Mouse (Mus musculus) cerebellum, postnatal 4 days (tissue): ENCODE results near the gene Usp47.

Experiments
- DNase-seq, 2 experiments: peaks; one replicate each; pipeline ENCODE4 v3.0.0; 2022; ENCODE audit warnings: low spot score in 2 of 2, mixed read lengths in 1 of 2

Usp47 gene

GRCm38 (mm10) chr7:112023150-112023600 is at the start of gene Usp47:
TSS of gene Usp47 (plus strand) at chr7:112023504.
- peak; percentile 73 to 92 for DNase-seq

- DNase-seq = no peak
Measured at GRCm38 (mm10) chr7:111976401-111976800, 46.9 kb upstream of the Usp47 start.

- DNase-seq = no peak
Measured at GRCm38 (mm10) chr7:111977871-111978270, 45.4 kb upstream of the Usp47 start.

GRCm38 (mm10) chr7:111982296-111982695 is 41.0 kb upstream of the Usp47 start:
- no peak for DNase-seq

GRCm38 (mm10) chr7:111984530-111984929 is 38.8 kb upstream of the Usp47 start:
- no peak for DNase-seq

- DNase-seq = no peak
Measured at GRCm38 (mm10) chr7:111985266-111985665, 38.0 kb upstream of the Usp47 start.

- DNase-seq = no peak
Measured at GRCm38 (mm10) chr7:111986906-111987305, 36.4 kb upstream of the Usp47 start.

- DNase-seq = no peak
Measured at GRCm38 (mm10) chr7:111997441-111997840, 25.9 kb upstream of the Usp47 start.

GRCm38 (mm10) chr7:111998446-111999004 is 24.8 kb upstream of the Usp47 start:
- DNase-seq = no peak

GRCm38 (mm10) chr7:111999376-111999775 is 23.9 kb upstream of the Usp47 start:
- no peak for DNase-seq

- no peak for DNase-seq
Measured at GRCm38 (mm10) chr7:112000166-112000565, 23.1 kb upstream of the Usp47 start.

GRCm38 (mm10) chr7:112010511-112010910 is 12.8 kb upstream of the Usp47 start:
- DNase-seq = no peak

GRCm38 (mm10) chr7:112010976-112011375 is 12.3 kb upstream of the Usp47 start:
- no peak for DNase-seq

- DNase-seq = peak in 1 of 2 experiments; percentile 69
Measured at GRCm38 (mm10) chr7:112012102-112012501, 11.2 kb upstream of the Usp47 start.

GRCm38 (mm10) chr7:112012621-112013177 is 10.6 kb upstream of the Usp47 start:
- DNase-seq = no peak

- DNase-seq = no peak
Measured at GRCm38 (mm10) chr7:112014148-112014547, 9.2 kb upstream of the Usp47 start.

- DNase-seq = no peak
Measured at GRCm38 (mm10) chr7:112022506-112023149, 676 bp upstream of the Usp47 start.

GRCm38 (mm10) chr7:112023601-112024445 is 519 bp downstream of the Usp47 start:
- peak in 1 of 2 experiments; percentile 27 for DNase-seq

GRCm38 (mm10) chr7:112024446-112024730 is 1.1 kb downstream of the Usp47 start:
- no peak for DNase-seq

GRCm38 (mm10) chr7:112024856-112025255 is 1.6 kb downstream of the Usp47 start:
- no peak for DNase-seq

- DNase-seq = no peak
Measured at GRCm38 (mm10) chr7:112030594-112030993, 7.3 kb downstream of the Usp47 start.

- DNase-seq = no peak
Measured at GRCm38 (mm10) chr7:112035804-112036203, 12.5 kb downstream of the Usp47 start.

GRCm38 (mm10) chr7:112036636-112037035 is 13.3 kb downstream of the Usp47 start:
- DNase-seq = no peak
